Mouse (Mus musculus) heart, embryonic 12.5 days (tissue): ENCODE data around the gene Pdzk1. TPM values are rescaled to one million over a fixed set of nuclear protein-coding genes. Genes with fewer than 3 reads are reported as not detected.

Experiments used
- ATAC-seq: fragments of 200-750 bp; cut with Nextera tagmentation; 2 replicates; pipeline ENCODE4 v1.8.0; 2017; ENCODE audit warnings: moderate TSS enrichment, moderate library complexity; ENCODE audit not compliant: insufficient number of reproducible peaks, low FRiP score
- H3K27ac ChIP-seq: fragments of 300-500 bp; sonication (generic); 2 replicates; pipeline ENCODE4 v1.5.1; 2016; ENCODE audit warnings: mild to moderate bottlenecking, moderate library complexity; ENCODE audit not compliant: poor library complexity, severe bottlenecking
- H3K27me3 ChIP-seq: fragments of 300-500 bp; sonication (generic); replicated peaks from 2 replicates; pipeline ENCODE4 v1.6.1; 2016; ENCODE audit warnings: mild to moderate bottlenecking, moderate library complexity
- H3K36me3 ChIP-seq: fragments of 300-500 bp; sonication (generic); 2 replicates; pipeline ENCODE4 v1.6.1; 2016; ENCODE audit warnings: mild to moderate bottlenecking, moderate library complexity
- H3K4me1 ChIP-seq: fragments of 300-500 bp; sonication (generic); replicated peaks from 2 replicates; pipeline ENCODE4 v1.6.1; 2016; ENCODE audit warnings: mild to moderate bottlenecking
- H3K4me2 ChIP-seq: fragments of 300-500 bp; sonication (generic); 2 replicates; pipeline ENCODE4 v1.6.1; 2016; ENCODE audit warnings: mild to moderate bottlenecking, moderate library complexity
- H3K4me3 ChIP-seq: fragments of 300-500 bp; sonication (generic); 2 replicates; pipeline ENCODE4 v1.5.1; 2016; ENCODE audit warnings: mild to moderate bottlenecking
- H3K9ac ChIP-seq: fragments of 300-500 bp; sonication (generic); 2 replicates; pipeline ENCODE4 v1.6.1; 2016; ENCODE audit warnings: mild to moderate bottlenecking, moderate library complexity
- H3K9me3 ChIP-seq: fragments of 300-500 bp; sonication (generic); replicated peaks from 2 replicates; pipeline ENCODE4 v1.6.1; 2016; ENCODE audit warnings: mild to moderate bottlenecking, moderate library complexity
- WGBS: fragments of 180-500 bp; shearing (Covaris S2); methylation state at CpG from one replicate; pipeline ENCODE4 v1.1.7; 2016; 5-methylcytosine and 5-hydroxymethylcytosine counted together
- polyA plus RNA-seq: library from polyadenylated mRNA; unstranded; fragments of >200 nt; fragmentation: Nextera tagmentation; extraction: Ambion mirVana; gene quantifications from 2 replicates; pipeline ENCODE4 v1.2.1, GENCODE M21; 2016

The Pdzk1 gene
- 0.36 TPM in 1 of 2 replicates, not detected in the other for polyA plus RNA-seq

DNA sequence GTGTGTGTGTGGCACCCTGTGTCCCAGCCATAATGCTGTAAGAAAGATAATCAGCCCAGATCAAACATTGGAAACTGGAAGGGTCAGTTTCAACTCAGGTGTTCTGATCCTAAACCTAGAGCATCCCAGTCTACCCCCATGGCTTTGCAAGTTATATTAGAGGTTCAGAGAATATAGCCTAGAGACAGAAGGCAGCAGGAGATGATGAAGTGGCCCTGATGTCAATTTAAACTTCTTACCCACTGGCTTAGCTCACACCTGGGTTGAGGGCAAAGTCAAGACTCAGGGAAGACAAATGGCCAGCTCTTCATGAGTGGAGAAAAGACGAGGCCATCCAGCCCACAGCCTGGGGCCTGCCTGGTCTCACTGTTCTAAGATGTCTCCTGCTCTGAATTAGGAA is at the start of gene Pdzk1, which contains the start of gene Cd160:
Pdzk1 (plus strand) TSS at position 301 of the 400 bp plus-strand sequence.
Cd160 (minus strand) TSS at position 368 of the 400 bp plus-strand sequence.
- WGBS = 71% methylated on average over 1 of the region's 1 CpGs
- H3K9me3 ChIP-seq = 0 out of 2 replicates have a peak, but pooled peaks cover 4% of the 10 kb centered on the region
- ATAC-seq = no peak
- peak within 1 kb of the TSS; percentile 30 for H3K4me2 ChIP-seq
- no peak within 1 kb of the TSS for H3K27ac ChIP-seq
- no peaks in the 10 kb centered on the region for H3K36me3 ChIP-seq
- H3K27me3 ChIP-seq = peaks cover 8% of the 10 kb centered on the region; the same call in 1 of the 2 replicates
- H3K4me3 ChIP-seq = no peak within 1 kb of the TSS
- H3K9ac ChIP-seq = no peak within 1 kb of the TSS
- H3K4me1 ChIP-seq = peaks cover 5% of the 10 kb centered on the region

DNA sequence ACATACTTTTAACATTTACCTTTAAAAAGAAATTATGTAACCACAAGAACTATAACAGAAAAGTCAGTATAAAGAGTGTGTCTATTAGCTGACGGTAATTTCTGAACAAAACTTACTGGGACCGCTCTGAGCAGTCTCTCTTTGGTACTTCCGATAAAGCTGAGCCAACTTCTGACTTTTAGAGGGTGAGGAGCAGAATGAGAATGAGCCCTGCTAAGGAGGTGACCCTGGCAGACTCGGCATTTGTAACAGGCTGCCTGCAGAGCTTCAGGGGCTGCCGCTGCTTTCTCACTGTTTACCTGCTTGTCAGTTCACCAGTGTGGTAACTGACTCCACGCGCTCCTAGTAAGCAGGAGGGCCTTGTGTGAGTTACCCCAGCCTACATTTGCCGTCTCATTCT is 46.8 kb upstream of the Pdzk1 start:
- H3K4me1 ChIP-seq = no peaks in the 10 kb centered on the region
- no peak overlapping the region for H3K4me3 ChIP-seq
- no peak overlapping the region for H3K9ac ChIP-seq
- no peaks in the 10 kb centered on the region for H3K27me3 ChIP-seq
- H3K27ac ChIP-seq = no peak overlapping the region
- H3K9me3 ChIP-seq = no peaks in the 10 kb centered on the region
- peaks cover 23% of the 10 kb centered on the region for H3K36me3 ChIP-seq
- no peak for ATAC-seq
- 76% methylated on average over 8 of the region's 8 CpGs for WGBS
- no peak overlapping the region for H3K4me2 ChIP-seq

DNA sequence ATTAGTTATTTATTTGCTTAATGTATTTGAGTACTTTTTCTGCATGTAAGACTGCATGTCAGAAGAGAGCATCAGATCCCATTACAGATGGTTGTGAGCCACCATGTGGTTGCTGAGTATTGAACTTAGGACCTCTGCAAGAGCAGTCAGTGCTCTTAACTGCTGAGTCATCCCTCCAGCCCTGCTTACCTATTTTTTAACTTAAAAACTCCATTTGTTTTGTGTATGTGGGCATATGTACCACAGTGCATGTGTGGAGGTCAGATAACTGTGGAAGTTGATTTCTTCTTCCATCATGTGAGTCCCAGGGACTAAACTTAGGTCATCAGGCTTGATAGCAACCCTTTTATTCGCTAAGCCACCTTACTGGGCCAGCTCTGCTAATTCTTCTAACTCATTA is 41.3 kb upstream of the Pdzk1 start:
- Histone ChIP-seq H3K9ac (no peak overlapping the region), H3K36me3 (peaks cover 60% of the 10 kb centered on the region), H3K27ac (no peak overlapping the region), H3K9me3 (no peaks in the 10 kb centered on the region), H3K4me2 (no peak overlapping the region), H3K27me3 (no peaks in the 10 kb centered on the region), H3K4me3 (no peak overlapping the region), H3K4me1 (no peaks in the 10 kb centered on the region)
- ATAC-seq = no peak
- 91% methylated on average over 1 of the region's 1 CpGs for WGBS

DNA sequence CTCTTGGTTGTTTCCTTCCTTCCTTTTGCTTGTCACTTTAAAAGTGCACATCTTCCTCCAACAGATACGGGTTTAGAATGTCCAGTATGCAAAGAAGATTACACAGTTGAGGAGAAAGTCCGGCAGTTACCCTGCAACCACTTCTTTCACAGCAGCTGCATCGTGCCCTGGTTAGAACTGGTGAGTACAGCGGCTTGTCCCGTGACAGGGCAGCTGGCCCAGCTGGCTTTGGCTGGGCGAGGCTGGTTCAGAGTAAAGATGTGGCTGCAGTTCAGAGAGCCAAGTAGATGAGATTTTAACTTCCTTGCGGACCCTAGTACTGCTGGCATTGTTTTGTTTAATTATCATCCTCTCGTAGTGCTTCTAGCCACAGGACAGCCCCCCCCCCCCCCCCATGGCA is 40.6 kb upstream of the Pdzk1 start:
- Histone ChIP-seq H3K4me3 (no peak overlapping the region), H3K9me3 (no peaks in the 10 kb centered on the region), H3K36me3 (peaks cover 64% of the 10 kb centered on the region), H3K27me3 (no peaks in the 10 kb centered on the region), H3K4me2 (no peak overlapping the region), H3K9ac (no peak overlapping the region), H3K4me1 (no peaks in the 10 kb centered on the region), H3K27ac (no peak overlapping the region)
- WGBS = 87% methylated on average over 8 of the region's 8 CpGs
- no peak for ATAC-seq

DNA sequence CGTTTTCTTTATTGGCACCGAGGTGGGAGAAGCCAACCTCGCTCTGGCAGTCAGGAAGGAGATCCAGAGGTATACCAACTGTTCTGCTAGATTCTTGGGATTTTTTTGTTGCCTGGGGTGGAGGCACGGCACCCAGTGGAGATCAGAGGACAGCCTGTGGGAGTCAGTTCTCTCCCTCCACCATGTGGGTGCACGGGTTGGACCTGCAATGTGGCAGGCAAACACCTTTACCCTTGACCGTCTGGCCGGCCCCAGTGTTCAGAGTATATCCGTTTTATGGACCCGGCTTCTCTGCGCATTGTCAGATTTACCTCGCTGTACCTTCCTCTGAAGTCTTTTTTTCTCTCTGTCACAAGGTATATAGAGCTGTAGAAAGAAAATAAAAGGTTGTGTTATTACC is 28.8 kb upstream of the Pdzk1 start:
- Histone ChIP-seq H3K4me3 (no peak overlapping the region), H3K36me3 (peaks cover 12% of the 10 kb centered on the region), H3K27ac (no peak overlapping the region), H3K4me1 (peaks cover 8% of the 10 kb centered on the region), H3K4me2 (no peak overlapping the region), H3K9me3 (peaks cover 5% of the 10 kb centered on the region; the same call in 1 of the 2 replicates), H3K9ac (no peak overlapping the region), H3K27me3 (no peaks in the 10 kb centered on the region)
- 78% methylated on average over 11 of the region's 11 CpGs for WGBS
- no peak for ATAC-seq

DNA sequence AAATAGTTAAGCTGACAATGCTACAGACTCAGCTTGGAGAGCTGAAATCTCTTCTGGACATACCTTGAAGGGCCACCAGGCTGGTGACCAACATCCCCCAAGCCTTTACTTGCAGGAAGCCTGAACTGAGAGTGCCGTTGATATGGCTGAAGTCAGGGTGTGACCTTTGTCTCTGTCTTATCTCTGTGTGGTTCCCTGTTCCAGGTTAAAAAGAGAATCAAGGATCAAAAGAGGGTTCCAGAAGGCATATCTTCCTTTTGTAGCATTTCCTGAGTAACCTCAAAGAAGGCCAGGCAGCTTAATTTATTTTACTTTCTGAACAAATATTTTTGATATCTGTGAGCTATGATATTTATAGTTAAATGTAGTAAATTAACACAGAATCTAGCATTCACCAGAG is 26.9 kb upstream of the Pdzk1 start:
- H3K36me3 ChIP-seq = peaks cover 13% of the 10 kb centered on the region
- H3K27me3 ChIP-seq = no peaks in the 10 kb centered on the region
- 15% methylated on average over 1 of the region's 1 CpGs for WGBS
- no peak overlapping the region for H3K4me3 ChIP-seq
- no peak overlapping the region for H3K27ac ChIP-seq
- no peak overlapping the region for H3K9ac ChIP-seq
- H3K9me3 ChIP-seq = peaks cover 10% of the 10 kb centered on the region; the same call in 1 of the 2 replicates
- peaks cover 8% of the 10 kb centered on the region for H3K4me1 ChIP-seq
- H3K4me2 ChIP-seq = no peak overlapping the region
- ATAC-seq = no peak

DNA sequence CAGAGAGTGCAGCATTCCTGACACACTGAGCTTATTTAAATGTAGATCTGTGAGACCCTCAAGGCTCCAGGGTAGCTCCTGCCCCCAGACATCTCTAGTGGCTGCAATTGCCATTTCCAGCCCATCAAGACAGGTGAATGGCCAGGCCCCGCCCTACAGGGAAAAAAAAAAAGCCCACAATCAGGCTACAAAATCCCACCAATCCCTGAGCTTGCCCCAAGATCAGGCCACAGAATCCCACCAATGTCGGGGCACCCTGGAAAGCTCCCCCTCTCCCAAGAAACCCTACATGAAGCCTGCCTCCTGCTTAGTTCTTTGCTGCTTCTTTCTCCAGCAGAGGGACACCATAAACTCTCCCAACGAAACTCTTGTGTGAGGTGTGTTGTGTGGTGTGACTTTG is 20.9 kb upstream of the Pdzk1 start:
- no peak for ATAC-seq
- H3K4me3 ChIP-seq = no peak overlapping the region
- H3K4me1 ChIP-seq = peaks cover 14% of the 10 kb centered on the region
- H3K9me3 ChIP-seq = peaks cover 11% of the 10 kb centered on the region; the same call in 1 of the 2 replicates
- H3K4me2 ChIP-seq = no peak overlapping the region
- H3K36me3 ChIP-seq = peaks cover 8% of the 10 kb centered on the region; the same call in 1 of the 2 replicates
- no peak overlapping the region for H3K27ac ChIP-seq
- 71% methylated on average over 3 of the region's 3 CpGs for whole genome bisulfite sequencing
- H3K9ac ChIP-seq = no peak overlapping the region
- H3K27me3 ChIP-seq = no peaks in the 10 kb centered on the region

DNA sequence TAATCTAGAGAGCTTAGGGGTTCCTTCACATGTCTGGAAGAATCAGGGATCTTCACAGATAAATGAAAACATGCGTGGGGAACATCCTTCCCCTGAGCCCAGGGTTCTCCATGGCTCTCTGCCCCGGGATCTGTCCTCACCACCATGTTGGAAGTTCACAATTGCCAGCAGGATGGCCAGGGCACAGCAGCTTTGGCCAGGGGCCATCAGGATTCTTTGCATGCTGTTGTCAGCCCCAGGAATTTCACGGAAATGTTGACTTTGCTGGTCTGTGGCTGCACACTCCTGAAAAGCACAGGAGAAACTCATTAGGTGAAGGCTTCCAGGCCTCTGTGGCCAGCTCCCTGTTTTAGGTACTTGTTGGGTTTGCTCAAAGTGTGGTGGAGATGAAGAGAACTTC is 20.4 kb upstream of the Pdzk1 start:
- H3K4me1 ChIP-seq = peaks cover 19% of the 10 kb centered on the region
- ATAC-seq = no peak
- no peaks in the 10 kb centered on the region for H3K27me3 ChIP-seq
- peaks cover 8% of the 10 kb centered on the region; the same call in 1 of the 2 replicates for H3K36me3 ChIP-seq
- H3K4me2 ChIP-seq = no peak overlapping the region
- no peak overlapping the region for H3K9ac ChIP-seq
- 64% methylated on average over 3 of the region's 3 CpGs for WGBS
- H3K9me3 ChIP-seq = peaks cover 11% of the 10 kb centered on the region; the same call in 1 of the 2 replicates
- H3K27ac ChIP-seq = no peak overlapping the region
- no peak overlapping the region for H3K4me3 ChIP-seq

DNA sequence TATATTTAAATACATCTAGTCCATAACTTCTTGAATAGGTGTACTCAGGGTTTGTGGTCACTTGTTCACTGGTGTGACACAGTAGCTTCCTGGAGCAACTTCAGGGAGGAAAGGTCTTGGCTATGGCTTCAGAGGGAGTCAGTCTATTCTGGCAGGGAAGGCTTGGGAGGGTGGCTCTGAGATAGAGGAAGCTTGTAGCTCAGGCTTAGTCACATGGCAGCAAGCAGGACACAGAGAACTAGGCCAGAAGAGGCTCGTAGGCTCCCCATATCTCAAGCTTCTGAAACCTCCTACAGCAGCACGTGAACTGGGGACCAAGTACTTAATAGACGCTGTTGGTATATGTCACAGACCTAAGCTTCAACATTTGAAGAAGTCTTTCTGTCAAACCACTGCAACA is 17.9 kb upstream of the Pdzk1 start:
- H3K4me2 ChIP-seq = no peak overlapping the region
- no peak overlapping the region for H3K27ac ChIP-seq
- H3K36me3 ChIP-seq = peaks cover under 1% of the 10 kb centered on the region; the same call in 1 of the 2 replicates
- H3K9ac ChIP-seq = no peak overlapping the region
- no peak for ATAC-seq
- 0 out of 2 replicates have a peak, but pooled peaks cover 5% of the 10 kb centered on the region for H3K9me3 ChIP-seq
- 59% methylated on average over 3 of the region's 3 CpGs for WGBS
- peaks cover 24% of the 10 kb centered on the region for H3K4me1 ChIP-seq
- no peak overlapping the region for H3K4me3 ChIP-seq
- H3K27me3 ChIP-seq = 0 out of 2 replicates have a peak, but pooled peaks cover 16% of the 10 kb centered on the region

DNA sequence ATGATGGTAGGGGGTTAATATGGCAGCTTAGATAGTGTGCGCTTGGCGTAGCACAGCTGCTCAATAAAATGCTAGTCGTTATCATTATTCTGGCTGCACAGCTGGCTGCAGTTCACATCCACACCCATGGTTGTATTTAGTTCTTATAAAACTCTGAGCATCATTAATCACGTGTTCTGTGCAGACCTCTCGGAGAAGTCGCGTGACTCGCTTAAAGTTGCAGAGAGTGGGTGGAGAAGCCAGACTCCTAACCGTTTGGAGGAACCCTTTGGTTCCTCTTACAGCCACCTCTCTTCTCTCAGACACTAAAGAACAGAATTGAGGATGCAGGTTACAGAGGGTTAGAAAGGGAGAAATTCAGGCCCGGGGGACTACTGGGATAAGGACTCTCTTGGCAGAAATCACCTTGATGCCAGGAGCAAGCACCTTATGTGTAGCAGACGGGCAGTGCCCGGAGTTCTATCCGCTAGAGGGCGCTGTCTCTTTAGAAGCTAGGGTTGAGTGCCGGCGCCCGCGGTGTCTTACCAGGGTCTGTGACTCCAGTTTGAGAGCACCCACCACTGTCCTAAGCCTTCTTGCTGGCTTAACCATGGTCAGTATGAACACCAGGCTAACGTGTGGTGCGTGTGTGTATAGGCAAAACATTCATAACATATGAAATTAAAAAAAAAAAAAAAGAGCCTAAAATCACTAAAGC is 16.5 kb upstream of the Pdzk1 start:
- Histone ChIP-seq H3K27ac (no peak overlapping the region), H3K36me3 (no peaks in the 10 kb centered on the region), H3K4me3 (0 out of 2 replicates have a peak overlapping the region, but pooled peaks have one; percentile 18), H3K9ac (no peak overlapping the region), H3K9me3 (peaks cover 3% of the 10 kb centered on the region), H3K27me3 (0 out of 2 replicates have a peak, but pooled peaks cover 21% of the 10 kb centered on the region), H3K4me1 (peaks cover 24% of the 10 kb centered on the region), H3K4me2 (peak overlapping the region; percentile 44)
- ATAC-seq = no peak
- WGBS = 41% methylated on average over 20 of the region's 20 CpGs

DNA sequence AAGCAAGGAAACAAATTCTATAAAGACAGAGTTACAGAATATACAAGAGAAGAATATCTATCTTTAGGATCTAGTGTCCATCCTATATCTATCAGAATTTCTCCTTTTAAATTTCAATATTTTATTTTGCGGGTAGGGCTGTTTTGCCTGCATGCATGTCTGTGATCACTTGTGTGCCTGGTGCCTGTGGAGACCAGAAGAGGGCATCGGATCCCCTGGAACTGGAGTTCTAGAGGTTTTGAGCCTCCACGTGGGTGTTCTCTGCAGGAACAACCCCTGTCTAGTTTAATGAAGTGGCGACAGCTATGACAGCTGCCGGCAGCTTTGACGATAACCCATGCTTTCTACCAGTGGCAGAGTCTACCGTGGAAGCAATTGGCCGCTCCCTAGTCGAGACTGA is 16.0 kb upstream of the Pdzk1 start:
- H3K4me3 ChIP-seq = 0 out of 2 replicates have a peak overlapping the region, but pooled peaks have one; percentile 5
- H3K36me3 ChIP-seq = no peaks in the 10 kb centered on the region
- H3K9me3 ChIP-seq = peaks cover 6% of the 10 kb centered on the region
- 0 out of 2 replicates have a peak, but pooled peaks cover 21% of the 10 kb centered on the region for H3K27me3 ChIP-seq
- 4% methylated on average over 9 of the region's 9 CpGs for WGBS
- peak; percentile 57 for ATAC-seq
- H3K4me2 ChIP-seq = peak overlapping the region; percentile 55
- H3K4me1 ChIP-seq = peaks cover 24% of the 10 kb centered on the region
- no peak overlapping the region for H3K27ac ChIP-seq
- H3K9ac ChIP-seq = no peak overlapping the region
